Comparison of ENCODE assay signal across 9 mouse cellular contexts in the genomic region with DNA sequence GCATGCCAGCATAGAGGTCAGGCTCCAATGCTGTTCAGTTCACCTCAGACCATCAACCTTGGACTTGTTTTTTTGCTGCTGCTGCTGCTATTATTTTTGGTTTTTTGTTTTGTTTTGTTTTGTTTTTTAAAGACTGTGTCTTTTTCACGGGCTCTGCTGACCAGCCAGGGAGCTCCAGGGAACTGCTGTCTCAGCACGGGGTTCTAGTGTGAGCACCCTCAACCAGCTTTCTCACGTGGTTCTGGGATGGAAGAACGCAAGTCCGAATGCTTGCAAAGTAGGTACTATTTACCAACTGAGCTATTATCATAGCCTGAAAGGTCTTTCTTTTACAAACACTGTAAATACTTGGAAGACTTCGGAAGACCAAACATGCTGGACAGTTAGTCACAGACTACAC.
DNase-seq lines count a peak whose midpoint lies in the region; ATAC-seq and TF ChIP-seq lines count a peak whose summit lies in the region.
"Had no signal": no experiment of that assay in that cellular context is flagged by ENCODE, and none has a peak within 500 bp of the region (broad histone marks: within the 10 kb centered on the region; RNA-seq: fewer than 3 reads in every experiment).

No protein-coding gene starts in this region.

- H3K4me3 ChIP-seq in heart, embryonic 14.5 days (ENCODE audit: control insufficient read depth in 1 of 2, insufficient read depth in 1 of 2, low read depth in 1 of 2, low read length in 2 of 2), result no peak overlapping the region
- H3K4me3 ChIP-seq in embryonic facial prominence, embryonic 14.5 days (ENCODE audit: low read depth, low read length), result no peak overlapping the region
- no peak overlapping the region for H3K4me3 ChIP-seq in intestine, postnatal 0 days (ENCODE audit: low read depth, low read length)
- H3K4me3 ChIP-seq in midbrain, embryonic 11.5 days (ENCODE audit: low read depth, low read length), result no peak overlapping the region

- WGBS in heart, embryonic 14.5 days, result 78% methylated on average over 6 of the region's 6 CpGs
- 62% methylated on average over 6 of the region's 6 CpGs for WGBS in embryonic facial prominence, embryonic 14.5 days
- WGBS in intestine, postnatal 0 days, result 54% methylated on average over 6 of the region's 6 CpGs
- 78% methylated on average over 6 of the region's 6 CpGs for WGBS in midbrain, embryonic 11.5 days

- DNase-seq in heart, postnatal 36 days, result no peak
- no peak for DNase-seq in embryonic facial prominence, embryonic 14.5 days (ENCODE audit: low spot score)
- no peak for DNase-seq in midbrain, embryonic 11.5 days (ENCODE audit: low spot score, missing footprints)
- no peak for DNase-seq in T-cell, adult 2 months (ENCODE audit: low spot score)
- DNase-seq in frontal cortex, postnatal 10 days (ENCODE audit: low spot score in 2 of 2), result no peak
- DNase-seq in adrenal gland, postnatal 4 days (ENCODE audit: low spot score in 2 of 2), result no peak
- DNase-seq: lung, adult 18-20 months had no signal

- no peak for ATAC-seq in heart, embryonic 14.5 days (ENCODE audit: insufficient number of reproducible peaks, insufficient read depth, low FRiP score, low read depth)
- no peak for ATAC-seq in embryonic facial prominence, embryonic 14.5 days (ENCODE audit: low read depth)
- no peak for ATAC-seq in intestine, postnatal 0 days
- no peak for ATAC-seq in midbrain, embryonic 11.5 days (ENCODE audit: low FRiP score)

- no peak overlapping the region for H3K4me2 ChIP-seq in heart, embryonic 14.5 days (ENCODE audit: low read length)
- H3K4me2 ChIP-seq in embryonic facial prominence, embryonic 14.5 days (ENCODE audit: low read depth, low read length), result no peak overlapping the region
- no peak overlapping the region for H3K4me2 ChIP-seq in intestine, postnatal 0 days (replicated peaks; ENCODE audit: low read depth)
- H3K4me2 ChIP-seq in midbrain, embryonic 11.5 days, result no peak overlapping the region

- intact Hi-C loops in heart, postnatal 36 days (cut with DNase I), result no loop called here

- H3K9ac ChIP-seq in heart, embryonic 14.5 days (ENCODE audit: low read length), result 0 out of 2 replicates have a peak overlapping the region, but pooled peaks have one; percentile 1
- H3K9ac ChIP-seq in embryonic facial prominence, embryonic 14.5 days (ENCODE audit: low read depth, low read length), result peak overlapping the region; percentile 46; the same call in 1 of the 2 replicates
- no peak overlapping the region for H3K9ac ChIP-seq in intestine, postnatal 0 days (ENCODE audit: low read depth, low read length)
- peak overlapping the region; percentile 47; the same call in 1 of the 2 replicates for H3K9ac ChIP-seq in midbrain, embryonic 11.5 days (ENCODE audit: low read length)

- H3K36me3 ChIP-seq in heart, embryonic 14.5 days (ENCODE audit: control insufficient read depth, insufficient read depth, low read length), result peaks cover 5% of the 10 kb centered on the region; the same call in 1 of the 2 replicates
- H3K36me3 ChIP-seq in embryonic facial prominence, embryonic 14.5 days (ENCODE audit: control insufficient read depth, insufficient read depth, low read length), result 0 out of 2 replicates have a peak, but pooled peaks cover under 1% of the 10 kb centered on the region
- H3K36me3 ChIP-seq in intestine, postnatal 0 days (ENCODE audit: control insufficient read depth, insufficient read depth), result no peaks in the 10 kb centered on the region
- no peaks in the 10 kb centered on the region for H3K36me3 ChIP-seq in midbrain, embryonic 11.5 days (ENCODE audit: control insufficient read depth, insufficient read depth, low read length)

- peaks cover 63 to 92% of the 10 kb centered on the region in 2 experiments for H3K4me1 ChIP-seq in heart, embryonic 14.5 days (ENCODE audit: control insufficient read depth in 2 of 2, insufficient read depth in 2 of 2, low read length in 2 of 2)
- peaks cover 72% of the 10 kb centered on the region for H3K4me1 ChIP-seq in embryonic facial prominence, embryonic 14.5 days (ENCODE audit: control insufficient read depth, insufficient read depth, low read length)
- H3K4me1 ChIP-seq in intestine, postnatal 0 days (replicated peaks; ENCODE audit: control insufficient read depth, insufficient read depth, low read length), result peaks cover 29% of the 10 kb centered on the region
- H3K4me1 ChIP-seq in midbrain, embryonic 11.5 days (ENCODE audit: control insufficient read depth, insufficient read depth, low read length), result peaks cover 58% of the 10 kb centered on the region

- no peaks in the 10 kb centered on the region for H3K9me3 ChIP-seq in heart, embryonic 14.5 days (ENCODE audit: control insufficient read depth, low read length)
- no peaks in the 10 kb centered on the region for H3K9me3 ChIP-seq in embryonic facial prominence, embryonic 14.5 days (ENCODE audit: control insufficient read depth, low read length)
- H3K9me3 ChIP-seq in intestine, postnatal 0 days (ENCODE audit: control insufficient read depth), result no peaks in the 10 kb centered on the region
- H3K9me3 ChIP-seq in midbrain, embryonic 11.5 days (ENCODE audit: control insufficient read depth, low read length), result no peaks in the 10 kb centered on the region

- H3K27me3 ChIP-seq in heart, embryonic 14.5 days (ENCODE audit: control insufficient read depth, insufficient read depth, low read length), result no peaks in the 10 kb centered on the region
- no peaks in the 10 kb centered on the region for H3K27me3 ChIP-seq in embryonic facial prominence, embryonic 14.5 days (replicated peaks; ENCODE audit: control insufficient read depth, insufficient read depth, low read length)
- H3K27me3 ChIP-seq in intestine, postnatal 0 days (replicated peaks; ENCODE audit: control insufficient read depth, insufficient read depth, low read length), result no peaks in the 10 kb centered on the region
- no peaks in the 10 kb centered on the region for H3K27me3 ChIP-seq in midbrain, embryonic 11.5 days (ENCODE audit: control insufficient read depth, insufficient read depth, low read length)

- peak overlapping the region; percentile 96 for H3K27ac ChIP-seq in heart, embryonic 14.5 days (replicated peaks in 1 of 2; ENCODE audit: control insufficient read depth in 1 of 2, insufficient read depth in 1 of 2, low read depth in 2 of 2, low read length in 2 of 2)
- peak overlapping the region; percentile 96 for H3K27ac ChIP-seq in embryonic facial prominence, embryonic 14.5 days (replicated peaks; ENCODE audit: low read depth, low read length)
- H3K27ac ChIP-seq in intestine, postnatal 0 days (ENCODE audit: low read depth, low read length), result peak overlapping the region; percentile 82; the same call in 1 of the 2 replicates
- no peak overlapping the region; the same call in 1 of the 2 replicates for H3K27ac ChIP-seq in midbrain, embryonic 11.5 days (ENCODE audit: low read depth, low read length)

- no peak for TF ChIP-seq CTCF in intestine, postnatal 0 days (IDR thresholded peaks at IDR 0.05; ENCODE audit: low read depth)
